11 mouse cellular contexts compared by ENCODE assay signal in genomic region chr12:108841181-108841580, GRCm38 (mm10). TPM values are rescaled to one million over a fixed set of nuclear protein-coding genes. Genes with fewer than 3 reads are reported as not detected.
DNase-seq lines count a peak whose midpoint lies in the region.
"Had no signal": no experiment of that assay in that cellular context is flagged by ENCODE, and none has a peak within 500 bp of the region (broad histone marks: within the 10 kb centered on the region; RNA-seq: fewer than 3 reads in every experiment).

No protein-coding gene starts in this region.

- peak; percentile 67 for DNase-seq in gastrocnemius, postnatal 25 days
- no peak for DNase-seq in gastrocnemius, adult 8-10 months (ENCODE audit: low spot score in 2 of 2)
- peak; percentile 80 for DNase-seq in gonadal fat pad, adult 2 months (ENCODE audit: low read depth)
- peak; percentile 53 for DNase-seq in kidney, postnatal 10 days
- DNase-seq in lung, postnatal 25 days (ENCODE audit: low spot score): peak; percentile 90
- no peak for DNase-seq in B cell, adult 2 months
- DNase-seq in thymus, postnatal 36 days: no peak
- DNase-seq: adrenal gland, postnatal 10 days; heart, adult 11 months; heart, postnatal 14 days; right cerebral cortex, postnatal 14 days had no signal

RNA-seq across cellular contexts. Expression of gene Slc25a47, which starts 5.3 kb away (rescaled TPM):
- 1 to 10 TPM; 5.8 to 6.3 TPM for total RNA-seq in gastrocnemius, postnatal 25 days (2021)
- total RNA-seq in gastrocnemius, adult 8-10 months (2022): 1 to 10 TPM; 4.0 to 7.5 (median 5.8) TPM
- polyA plus RNA-seq in gonadal fat pad, adult 2 months (2012; rRNA removed): 57.4 and 58.3 TPM in 2 replicates

RNA-seq across cellular contexts. Expression of gene Slc25a29, which starts 5.5 kb away (rescaled TPM):
- total RNA-seq in gastrocnemius, postnatal 25 days (2021): 1 to 10 TPM; 6.4 to 9.2 TPM
- 10 to 100 TPM in 1 of 4 experiments, 1 to 10 TPM in 3; 8.5 to 10.5 (median 8.9) TPM for total RNA-seq in gastrocnemius, adult 8-10 months (2022)
- 45.7 and 53.9 TPM in 2 replicates for polyA plus RNA-seq in gonadal fat pad, adult 2 months (2012; rRNA removed)

RNA-seq across cellular contexts. Expression of gene Yy1, which starts 48.4 kb away (rescaled TPM):
- total RNA-seq in gastrocnemius, postnatal 25 days (2021): 10 to 100 TPM; 23.9 to 25.4 TPM
- total RNA-seq in gastrocnemius, adult 8-10 months (2022): 10 to 100 TPM; 26.6 to 33.0 (median 29.6) TPM
- polyA plus RNA-seq in gonadal fat pad, adult 2 months (2012; rRNA removed): 10.4 and 16.9 TPM in 2 replicates

RNA-seq across cellular contexts. Expression of gene Wdr25, which starts 52.2 kb away (rescaled TPM):
- total RNA-seq in gastrocnemius, postnatal 25 days (2021): 1 to 10 TPM; 3.1 to 4.8 TPM
- total RNA-seq in gastrocnemius, adult 8-10 months (2022): 1 to 10 TPM; 3.7 to 4.8 (median 4.6) TPM
- 35.6 and 36.9 TPM in 2 replicates for polyA plus RNA-seq in gonadal fat pad, adult 2 months (2012; rRNA removed)

RNA-seq across cellular contexts. Expression of gene Wars, which starts 52.8 kb away (rescaled TPM):
- total RNA-seq in gastrocnemius, postnatal 25 days (2021): 10 to 100 TPM; 23.4 to 27.2 TPM
- 10 to 100 TPM; 26.4 to 28.7 (median 28.0) TPM for total RNA-seq in gastrocnemius, adult 8-10 months (2022)
- 487 and 592 TPM in 2 replicates for polyA plus RNA-seq in gonadal fat pad, adult 2 months (2012; rRNA removed)

Comparison
In these comparisons a context has a peak if more than half of its experiments do, and no peak if none do; other contexts are left out.
1. DNase-seq: peak in gastrocnemius, postnatal 25 days (single experiment), gonadal fat pad, adult 2 months (single experiment), kidney, postnatal 10 days (single experiment) and lung, postnatal 25 days (single experiment); none in gastrocnemius, adult 8-10 months (0 of 2), B cell, adult 2 months (0 of 2) and thymus, postnatal 36 days (0 of 2).